Mouse (Mus musculus) G1E (cell line): ENCODE measurements around the gene Taf5.

Source experiments
- CTCF ChIP-seq: IDR thresholded peaks from 2 replicates; pipeline ENCODE4 v1.5.1; 2012; ENCODE audit warnings: low read depth, low read length, inconsistent platforms, mixed read lengths
- GATA1 ChIP-seq: IDR thresholded peaks from 2 replicates; pipeline ENCODE4 v1.6.1; 2012; ENCODE audit warnings: borderline replicate concordance, low read length, inconsistent platforms, mixed read lengths
- GATA2 ChIP-seq: IDR thresholded peaks from 2 replicates; pipeline ENCODE4 v1.6.1; 2012; ENCODE audit warnings: low read depth, low read length, inconsistent platforms, borderline replicate concordance
- POLR2AphosphoS5 ChIP-seq: IDR thresholded peaks from 2 replicates; pipeline ENCODE4 v1.6.1; 2012; ENCODE audit warnings: low read depth, low read length, inconsistent platforms; ENCODE audit not compliant: insufficient replicate concordance

GRCm38 (mm10) chr19:47128164-47128563, 60.6 kb downstream of the Taf5 start:
- TF ChIP-seq CTCF = no peak
- no peak for TF ChIP-seq GATA1
- no peak for TF ChIP-seq GATA2
- TF ChIP-seq POLR2AphosphoS5 = no peak
